Mouse (Mus musculus): ENCODE measurements around the gene Pttg1.

DNA sequence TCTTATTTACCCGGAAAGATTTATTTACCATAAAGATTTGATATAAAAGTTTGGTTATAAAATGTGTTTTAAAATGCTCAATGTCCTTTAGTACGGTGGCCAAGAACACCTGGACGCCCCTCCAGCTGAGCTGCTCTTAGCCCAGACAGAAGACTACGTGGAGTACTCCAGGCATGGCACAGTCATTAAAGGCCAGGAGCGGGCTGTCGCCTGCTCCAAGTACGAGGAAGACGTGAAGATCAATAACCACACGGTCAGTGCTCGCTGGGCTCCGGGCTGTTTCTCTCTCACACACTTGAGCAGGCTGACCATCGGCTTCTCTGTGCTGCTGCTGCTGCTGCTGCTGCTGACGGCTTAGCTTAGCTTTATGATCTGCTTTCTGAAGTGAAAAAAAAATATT lies 17.1 kb upstream of the Pttg1 start:
- no peak for TF ChIP-seq GATA1 (IDR thresholded peaks at IDR 0.05; ENCODE audit: low read length)
- TF ChIP-seq TAL1 (IDR thresholded peaks at IDR 0.05; ENCODE audit: low read length) = no peak

All from erythroblast, embryonic 14.5 days (primary cell).